Mouse (Mus musculus): ENCODE data around the gene Gm10057.
"Not testable (repeated sequence)": the region's sequence is repeated elsewhere in the genome, so short reads cannot be mapped to it uniquely, and the experiment has no call there.

Gm10057 gene

DNA sequence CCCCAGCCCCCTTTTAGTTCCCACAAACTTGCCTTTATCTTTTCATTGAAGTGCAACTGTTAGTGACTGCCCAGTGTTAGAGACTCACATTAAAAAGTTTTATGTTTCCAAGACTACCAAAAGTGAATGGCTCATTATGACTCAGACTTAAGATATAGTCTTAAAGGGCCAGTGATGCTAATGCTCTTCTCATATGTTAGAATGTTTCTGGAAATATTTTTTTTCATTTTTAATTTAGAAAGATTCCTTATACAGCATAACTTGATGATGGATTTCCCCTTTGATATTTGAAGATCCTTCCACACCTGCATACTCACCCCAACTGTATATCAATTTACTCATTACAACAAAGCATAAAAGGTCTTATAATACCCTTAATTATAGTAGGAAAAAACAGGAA lies at the start of gene Gm10057:
Gene Gm10057, minus strand, starts transcription at position 101 of the 400 bp plus-strand sequence.
- not testable (repeated sequence) for DNase-seq (ENCODE audit: extremely low read depth, insufficient read length, low spot score)

DNA sequence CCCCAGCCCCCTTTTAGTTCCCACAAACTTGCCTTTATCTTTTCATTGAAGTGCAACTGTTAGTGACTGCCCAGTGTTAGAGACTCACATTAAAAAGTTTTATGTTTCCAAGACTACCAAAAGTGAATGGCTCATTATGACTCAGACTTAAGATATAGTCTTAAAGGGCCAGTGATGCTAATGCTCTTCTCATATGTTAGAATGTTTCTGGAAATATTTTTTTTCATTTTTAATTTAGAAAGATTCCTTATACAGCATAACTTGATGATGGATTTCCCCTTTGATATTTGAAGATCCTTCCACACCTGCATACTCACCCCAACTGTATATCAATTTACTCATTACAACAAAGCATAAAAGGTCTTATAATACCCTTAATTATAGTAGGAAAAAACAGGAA lies 21.1 kb downstream of the Gm10057 start, which contains the start of gene 4921511M17Rik:
Gene 4921511M17Rik, minus strand, starts transcription at position 101 of the 400 bp plus-strand sequence.
- DNase-seq (ENCODE audit: extremely low read depth, insufficient read length, low spot score), result not testable (repeated sequence)

DNA sequence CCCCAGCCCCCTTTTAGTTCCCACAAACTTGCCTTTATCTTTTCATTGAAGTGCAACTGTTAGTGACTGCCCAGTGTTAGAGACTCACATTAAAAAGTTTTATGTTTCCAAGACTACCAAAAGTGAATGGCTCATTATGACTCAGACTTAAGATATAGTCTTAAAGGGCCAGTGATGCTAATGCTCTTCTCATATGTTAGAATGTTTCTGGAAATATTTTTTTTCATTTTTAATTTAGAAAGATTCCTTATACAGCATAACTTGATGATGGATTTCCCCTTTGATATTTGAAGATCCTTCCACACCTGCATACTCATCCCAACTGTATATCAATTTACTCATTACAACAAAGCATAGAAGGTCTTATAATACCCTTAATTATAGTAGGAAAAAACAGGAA lies 42.3 kb downstream of the Gm10057 start, which contains the start of gene Samt1:
Gene Samt1, minus strand, starts transcription at position 101 of the 400 bp plus-strand sequence.
- DNase-seq (ENCODE audit: extremely low read depth, insufficient read length, low spot score), result not testable (repeated sequence)
